Mouse (Mus musculus): ENCODE results near the gene Hoxd9.

GRCm38 (mm10) chr2:74738623-74739475, 41.3 kb downstream of the Hoxd9 start:
- TF ChIP-seq CTCF (IDR thresholded peaks at IDR 0.05; ENCODE audit: borderline replicate concordance, control insufficient read depth, extremely low read depth, insufficient read depth, low read length, poor library complexity), result no peak
- no peak for TF ChIP-seq POLR2A (IDR thresholded peaks at IDR 0.05; ENCODE audit: control insufficient read depth, extremely low read depth, insufficient read depth, low read length, poor library complexity)

Measured in thymus, adult 2 months (tissue).